Mouse (Mus musculus) MEL-GATA-1-ER (cell line): ENCODE data around the gene Fgf22.

Experiments
- DNase-seq: peaks from one replicate; pipeline ENCODE4 v3.0.0-alpha.2; 2012; ENCODE audit warnings: low read depth; ENCODE audit errors: extremely low read depth

Fgf22 gene

DNA sequence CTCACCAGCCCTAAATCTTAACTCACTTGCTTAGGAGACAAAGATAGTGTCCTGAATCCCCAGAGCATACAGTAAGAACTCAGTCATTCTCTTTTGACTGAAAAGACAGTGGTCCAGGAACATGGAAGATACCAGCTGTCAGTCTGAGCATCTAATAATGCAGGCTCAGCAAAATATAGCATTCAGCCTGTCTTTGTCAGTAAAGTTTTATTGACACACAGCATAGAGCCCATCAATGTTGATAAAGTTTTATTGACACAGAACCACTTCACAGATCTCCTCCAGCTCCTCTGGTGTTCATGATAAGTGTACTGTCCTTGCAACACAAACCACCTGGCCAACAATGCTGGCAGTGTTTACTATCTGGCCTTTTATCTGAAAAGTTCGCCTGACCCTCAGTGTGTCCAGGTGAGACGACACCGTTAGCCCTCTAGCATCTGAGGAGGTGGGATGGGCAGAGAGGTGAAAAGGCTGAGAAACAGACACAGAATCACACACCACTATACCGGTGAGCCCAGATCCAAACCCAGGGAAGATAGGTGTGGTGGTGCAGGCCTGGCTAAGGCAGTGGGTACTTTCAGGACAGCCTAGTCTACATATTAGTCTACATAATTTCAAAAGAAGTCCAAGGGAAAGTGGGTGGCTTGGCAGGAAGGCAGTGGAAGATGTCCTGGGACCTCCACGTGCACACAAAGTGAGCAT lies 37.6 kb downstream of the Fgf22 start:
- no peak for DNase-seq

- no peak for DNase-seq
These were observed 38.3 kb downstream of the Fgf22 start, which contains the start of gene Palm for GRCm38 (mm10) chr10:79793051-79793737. TSS of gene Palm (plus strand) at chr10:79793572.

DNA sequence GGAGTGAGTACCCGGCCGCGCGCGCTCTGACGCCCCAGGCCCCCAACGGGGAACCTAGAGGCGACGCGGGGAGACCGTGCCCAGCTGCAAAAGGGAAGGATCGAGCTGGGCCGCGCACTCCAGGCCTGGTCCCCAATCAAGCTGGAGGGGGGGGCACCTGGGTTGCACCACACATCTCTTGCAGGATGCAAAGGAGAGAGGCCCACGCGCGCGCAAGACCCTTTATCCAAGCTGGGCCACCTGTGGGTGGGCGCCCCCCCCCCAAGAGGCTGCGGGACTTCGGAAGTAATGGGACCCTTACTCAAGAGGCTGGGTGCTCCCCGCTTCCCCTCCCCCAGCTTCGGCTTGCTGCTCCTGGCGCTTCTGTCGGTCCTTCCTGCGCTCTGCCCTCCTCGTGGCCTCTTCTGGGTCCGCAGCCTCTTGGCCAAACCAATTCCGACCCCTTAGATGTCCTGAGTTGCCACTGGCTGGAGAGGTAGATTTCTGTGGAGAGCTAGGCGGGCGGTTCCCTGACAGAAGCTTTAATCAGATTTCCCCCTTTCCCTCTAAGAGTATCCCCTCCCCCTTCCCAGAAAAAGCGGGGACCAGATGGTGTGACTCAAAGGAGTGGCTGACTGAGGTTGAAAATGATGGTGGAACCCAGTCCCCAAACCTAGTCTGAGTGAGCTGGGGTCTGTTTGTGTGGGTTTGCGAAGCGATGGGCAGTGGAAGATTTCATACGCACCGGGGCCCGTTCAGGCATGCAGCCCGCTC lies 39.0 kb downstream of the Fgf22 start:
- no peak for DNase-seq

- no peak for DNase-seq
These were observed 39.6 kb downstream of the Fgf22 start for GRCm38 (mm10) chr10:79794491-79794931.

DNA sequence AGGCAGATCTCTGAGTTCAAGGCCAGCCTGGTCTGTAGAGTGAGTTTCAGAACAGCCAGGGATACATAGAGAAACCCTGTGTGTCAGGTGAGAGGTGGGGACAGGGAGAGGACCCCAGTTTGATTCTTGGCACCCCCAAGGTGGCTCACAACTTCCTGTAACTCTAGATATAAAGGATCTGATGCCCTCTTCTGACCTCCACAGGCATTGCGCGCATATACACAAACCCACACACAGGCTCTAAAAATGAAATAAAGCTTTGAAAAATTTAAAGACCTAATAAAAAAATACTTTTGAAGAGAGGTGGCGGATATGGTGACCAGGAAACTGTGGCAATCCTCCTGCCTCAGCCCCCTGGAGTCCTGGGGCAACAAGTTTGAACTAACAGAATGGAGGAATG lies 41.0 kb downstream of the Fgf22 start:
- no peak for DNase-seq

DNA sequence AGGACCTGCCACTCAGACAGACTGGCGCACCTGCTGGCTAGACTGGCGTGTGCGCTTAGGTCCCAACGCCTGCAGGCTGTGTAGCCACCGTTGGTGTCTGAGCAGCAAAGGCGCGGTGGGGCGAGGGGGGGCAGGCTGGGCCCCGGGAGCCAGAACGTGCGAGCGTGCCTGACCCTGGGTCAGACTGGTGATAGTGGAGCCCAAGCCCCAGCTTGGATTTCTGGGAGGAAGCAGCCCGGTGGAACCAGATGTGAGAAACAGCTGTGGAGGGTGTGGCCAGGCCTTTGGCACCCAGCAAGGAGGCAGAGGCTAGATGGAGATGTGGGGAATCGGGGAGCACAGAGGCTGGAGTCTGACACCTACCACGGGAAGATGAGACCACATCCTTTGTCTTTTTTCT lies 42.5 kb downstream of the Fgf22 start:
- peak; percentile 31 for DNase-seq

GRCm38 (mm10) chr10:79798289-79798928 lies 43.5 kb downstream of the Fgf22 start:
- DNase-seq = peak; percentile 97

- no peak for DNase-seq
These were observed 45.6 kb downstream of the Fgf22 start for GRCm38 (mm10) chr10:79800508-79800907.

DNA sequence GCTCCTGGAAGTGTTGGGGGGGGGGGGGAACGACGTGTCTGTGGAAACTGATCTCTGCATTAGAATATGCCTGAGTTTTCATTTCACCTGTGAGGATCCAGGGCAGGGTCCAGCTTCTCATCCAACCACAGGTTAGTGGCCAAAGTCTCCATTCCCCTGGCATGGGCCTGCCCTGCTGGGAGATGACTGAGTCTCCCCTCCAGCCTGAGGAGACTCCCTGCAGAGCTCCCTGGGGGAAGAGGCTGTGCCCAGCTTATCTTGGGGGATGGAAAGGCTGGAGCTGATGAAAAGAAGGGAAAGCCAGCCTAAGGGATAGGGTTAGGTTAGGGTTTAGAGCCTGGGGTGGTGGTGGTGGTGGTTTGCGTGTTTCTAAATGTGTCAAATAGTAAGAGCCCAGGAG lies 47.0 kb downstream of the Fgf22 start:
- DNase-seq = no peak

- no peak for DNase-seq
These were observed 47.6 kb downstream of the Fgf22 start for GRCm38 (mm10) chr10:79802331-79802971.

DNA sequence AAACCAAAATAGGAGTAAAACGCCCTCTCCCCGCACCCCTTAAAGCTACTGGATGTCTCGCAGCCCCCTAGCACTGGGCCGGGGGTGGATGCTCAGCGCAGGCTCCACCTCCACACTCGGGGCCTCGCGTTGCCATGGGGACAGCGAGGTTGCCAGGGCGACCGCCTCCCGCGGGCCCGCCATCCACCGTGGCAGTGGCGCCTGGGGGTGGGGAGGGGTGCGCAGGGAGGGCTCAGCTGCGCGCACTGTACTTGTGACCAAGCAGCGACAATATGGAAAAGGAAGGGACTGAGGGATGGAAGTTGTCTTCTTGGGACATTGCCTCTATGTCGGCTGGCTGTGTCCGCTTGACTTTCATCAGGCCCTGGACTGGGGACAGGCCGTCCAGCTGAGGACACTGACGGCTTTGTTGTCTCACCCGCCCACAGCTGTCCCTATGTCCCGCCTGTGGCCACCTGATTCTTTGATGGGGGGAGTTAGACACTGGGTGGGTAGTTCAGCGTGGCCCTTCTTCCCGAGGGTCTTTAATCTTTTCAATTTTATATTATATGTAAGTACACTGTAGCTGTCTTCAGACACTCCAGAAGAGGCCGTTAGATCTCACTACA lies 48.9 kb downstream of the Fgf22 start:
- DNase-seq = no peak

DNA sequence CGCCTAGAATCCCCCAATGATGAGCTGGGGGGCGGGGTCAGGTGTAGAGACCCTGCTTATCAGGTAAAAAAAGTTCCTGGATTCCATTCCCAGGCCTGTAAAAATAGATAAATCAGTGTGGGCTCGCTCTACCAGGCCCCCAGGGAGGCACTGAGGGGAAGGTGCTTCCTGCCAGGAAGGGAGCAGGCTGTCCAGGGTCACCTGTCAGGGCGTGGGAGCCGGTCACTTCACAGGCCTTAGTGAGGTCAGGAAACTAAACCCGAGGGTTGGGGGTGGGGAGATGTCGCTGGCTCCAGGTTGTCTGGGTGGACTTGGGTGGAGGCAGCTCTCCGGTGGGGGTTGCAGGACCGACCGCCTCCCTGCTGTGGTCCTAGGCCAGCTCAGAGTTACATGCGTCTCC lies 50.8 kb downstream of the Fgf22 start:
- DNase-seq = no peak

GRCm38 (mm10) chr10:79806331-79806730 lies 51.5 kb downstream of the Fgf22 start:
- DNase-seq = no peak

DNA sequence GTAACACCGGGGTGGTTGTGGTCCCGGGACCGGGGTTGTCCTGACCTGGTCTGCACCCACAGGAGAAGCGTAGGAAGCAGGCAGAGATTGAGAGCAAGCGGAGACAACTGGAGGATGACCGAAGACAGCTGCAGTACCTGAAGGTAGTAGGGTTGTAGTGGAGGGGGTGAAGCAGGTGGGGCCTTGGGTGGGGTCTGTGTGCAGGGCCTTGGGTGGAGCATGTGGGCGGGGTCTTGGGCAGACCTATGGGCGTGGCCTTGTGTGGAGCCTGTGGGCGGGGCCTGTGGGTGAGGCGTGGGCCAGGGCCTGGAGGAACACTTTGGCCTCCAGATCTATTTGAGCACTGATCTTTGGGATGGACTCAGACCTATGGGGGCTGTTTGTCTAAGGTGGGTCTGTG lies 52.1 kb downstream of the Fgf22 start:
- DNase-seq = no peak

- no peak for DNase-seq
These were observed 53.0 kb downstream of the Fgf22 start for GRCm38 (mm10) chr10:79807826-79808225.
